Comparison of ENCODE assay signal across 8 mouse cellular contexts in genomic region chr4:118427415-118427767, GRCm38 (mm10). TPM values are rescaled to one million over a fixed set of nuclear protein-coding genes. Genes with fewer than 3 reads are reported as not detected.
DNase-seq lines count a peak whose midpoint lies in the region; ATAC-seq and TF ChIP-seq lines count a peak whose summit lies in the region.

No protein-coding gene starts in this region.

- no peak for TF ChIP-seq POLR2A in liver, adult 2 months (IDR thresholded peaks at IDR 0.05; ENCODE audit: extremely low read depth, insufficient read depth, low read length)

- peaks cover 4% of the 10 kb centered on the region; the same call in 1 of the 2 replicates for H3K79me2 ChIP-seq in liver, adult 2 months (ENCODE audit: control insufficient read depth, insufficient read depth, low read length)

- H3K27me3 ChIP-seq in liver, adult 2 months (ENCODE audit: control insufficient read depth, insufficient read depth, low read length), result no peaks in the 10 kb centered on the region
- H3K27me3 ChIP-seq in embryonic facial prominence, embryonic 12.5 days, result no peaks in the 10 kb centered on the region
- H3K27me3 ChIP-seq in intestine, postnatal 0 days (replicated peaks; ENCODE audit: control insufficient read depth, insufficient read depth, low read length), result no peaks in the 10 kb centered on the region
- no peaks in the 10 kb centered on the region for H3K27me3 ChIP-seq in neural tube, embryonic 14.5 days (ENCODE audit: control insufficient read depth, insufficient read depth, low read length)

- H3K27ac ChIP-seq in liver, adult 2 months (replicated peaks; ENCODE audit: insufficient read depth, low read depth, low read length), result peak overlapping the region; percentile 64
- H3K27ac ChIP-seq in embryonic facial prominence, embryonic 12.5 days, result peak overlapping the region; percentile 80
- peak overlapping the region; percentile 95 for H3K27ac ChIP-seq in intestine, postnatal 0 days (ENCODE audit: low read depth, low read length)
- H3K27ac ChIP-seq in neural tube, embryonic 14.5 days (ENCODE audit: low read depth, low read length), result peak overlapping the region; percentile 65

- WGBS in liver, adult 2 months, result 10% methylated on average over 5 of the region's 5 CpGs
- 3% methylated on average over 5 of the region's 5 CpGs for WGBS in embryonic facial prominence, embryonic 12.5 days
- 2% methylated on average over 5 of the region's 5 CpGs for WGBS in intestine, postnatal 0 days
- 1% methylated on average over 5 of the region's 5 CpGs for WGBS in neural tube, embryonic 14.5 days

- no peak for TF ChIP-seq CTCF in liver, adult 2 months (IDR thresholded peaks at IDR 0.05; ENCODE audit: low read depth, low read length)
- TF ChIP-seq CTCF in intestine, postnatal 0 days (IDR thresholded peaks at IDR 0.05; ENCODE audit: low read depth), result no peak

- peaks cover 11% of the 10 kb centered on the region for H3K36me3 ChIP-seq in liver, adult 2 months (ENCODE audit: control insufficient read depth, insufficient read depth, low read length)
- peaks cover 24% of the 10 kb centered on the region for H3K36me3 ChIP-seq in embryonic facial prominence, embryonic 12.5 days
- H3K36me3 ChIP-seq in intestine, postnatal 0 days (ENCODE audit: control insufficient read depth, insufficient read depth), result peaks cover 21% of the 10 kb centered on the region
- peaks cover 4% of the 10 kb centered on the region for H3K36me3 ChIP-seq in neural tube, embryonic 14.5 days (ENCODE audit: control insufficient read depth, insufficient read depth, low read length)

- peak overlapping the region; percentile 91 for H3K4me2 ChIP-seq in embryonic facial prominence, embryonic 12.5 days (replicated peaks)
- peak overlapping the region; percentile 77 for H3K4me2 ChIP-seq in intestine, postnatal 0 days (replicated peaks; ENCODE audit: low read depth)
- H3K4me2 ChIP-seq in neural tube, embryonic 14.5 days (ENCODE audit: low read depth, low read length), result peak overlapping the region; percentile 59

- peaks cover 31% of the 10 kb centered on the region for H3K4me1 ChIP-seq in liver, adult 2 months (ENCODE audit: control insufficient read depth, insufficient read depth, low read length)
- peaks cover 25% of the 10 kb centered on the region for H3K4me1 ChIP-seq in embryonic facial prominence, embryonic 12.5 days
- peaks cover 20% of the 10 kb centered on the region; the same call in 1 of the 2 replicates for H3K4me1 ChIP-seq in intestine, postnatal 0 days (replicated peaks; ENCODE audit: control insufficient read depth, insufficient read depth, low read length)
- H3K4me1 ChIP-seq in neural tube, embryonic 14.5 days (ENCODE audit: control insufficient read depth, insufficient read depth, low read length), result peaks cover 12% of the 10 kb centered on the region; the same call in 1 of the 2 replicates

- peak overlapping the region; percentile 64 for H3K9ac ChIP-seq in liver, adult 2 months (ENCODE audit: low read depth, low read length)
- peak overlapping the region; percentile 73 for H3K9ac ChIP-seq in embryonic facial prominence, embryonic 12.5 days
- peak overlapping the region; percentile 74 for H3K9ac ChIP-seq in intestine, postnatal 0 days (ENCODE audit: low read depth, low read length)
- peak overlapping the region; percentile 43 for H3K9ac ChIP-seq in neural tube, embryonic 14.5 days (replicated peaks; ENCODE audit: low read depth, low read length)

- H3K9me3 ChIP-seq in embryonic facial prominence, embryonic 12.5 days, result no peaks in the 10 kb centered on the region
- no peaks in the 10 kb centered on the region for H3K9me3 ChIP-seq in intestine, postnatal 0 days (ENCODE audit: control insufficient read depth)
- H3K9me3 ChIP-seq in neural tube, embryonic 14.5 days (ENCODE audit: control insufficient read depth, low read length), result no peaks in the 10 kb centered on the region

- ATAC-seq in embryonic facial prominence, embryonic 12.5 days (ENCODE audit: insufficient number of reproducible peaks, insufficient read depth, low FRiP score, low TSS enrichment), result no peak
- peak; percentile 5; the same call in 1 of the 2 replicates for ATAC-seq in intestine, postnatal 0 days
- ATAC-seq in neural tube, embryonic 14.5 days (ENCODE audit: low read depth), result peak; percentile 38; the same call in 1 of the 2 replicates

- no peak for DNase-seq in liver, adult 2 months (ENCODE audit: extremely low read depth, low read depth, low spot score)
- DNase-seq in liver, result no peak
- DNase-seq in cerebellum, postnatal 4 days (ENCODE audit: low spot score in 2 of 2), result no peak
- DNase-seq in layer of hippocampus, adult 8-10 months (ENCODE audit: low spot score in 2 of 2), result no peak
- DNase-seq in embryo, embryonic 9.5 days (ENCODE audit: extremely low spot score), result no peak

- peak overlapping the region; percentile 45 for H3K4me3 ChIP-seq in liver, adult 2 months (ENCODE audit: insufficient read depth, low read depth, low read length)
- H3K4me3 ChIP-seq in embryonic facial prominence, embryonic 12.5 days, result peak overlapping the region; percentile 69
- peak overlapping the region; percentile 64 for H3K4me3 ChIP-seq in intestine, postnatal 0 days (ENCODE audit: low read depth, low read length)
- H3K4me3 ChIP-seq in neural tube, embryonic 14.5 days (ENCODE audit: low read depth, low read length), result peak overlapping the region; percentile 38

RNA-seq across cellular contexts. Expression of gene Elovl1, which starts 0.5 kb away (rescaled TPM):
- total RNA-seq in liver, adult 2 months (2014; rRNA removed), result 16.9 and 23.1 TPM in 2 replicates
- 132 and 135 TPM in 2 replicates for polyA plus RNA-seq in liver, adult 2 months (2012; rRNA removed)
- 48.4 and 50.3 TPM in 2 replicates for polyA plus RNA-seq in embryonic facial prominence, embryonic 12.5 days (2016; fragmentation: Nextera tagmentation; extraction: Ambion mirVana)
- 221 and 225 TPM in 2 replicates for polyA plus RNA-seq in intestine, postnatal 0 days (2015; fragmentation: Nextera tagmentation; extraction: Ambion mirVana)
- polyA plus RNA-seq in neural tube, embryonic 14.5 days (2014; fragmentation: Nextera tagmentation; extraction: Ambion mirVana), result 20.2 and 39.0 TPM in 2 replicates
- total RNA-seq in layer of hippocampus, adult 8-10 months (2022), result 10 to 100 TPM; 25.4 to 28.1 (median 27.1) TPM

RNA-seq across cellular contexts. Expression of gene Cdc20, which starts 9.8 kb away (rescaled TPM):
- 0.46 and 5.4 TPM in 2 replicates for total RNA-seq in liver, adult 2 months (2014; rRNA removed)
- polyA plus RNA-seq in liver, adult 2 months (2012; rRNA removed), result 0.59 and 0.93 TPM in 2 replicates
- polyA plus RNA-seq in embryonic facial prominence, embryonic 12.5 days (2016; fragmentation: Nextera tagmentation; extraction: Ambion mirVana), result 250 and 253 TPM in 2 replicates
- 37.3 and 42.7 TPM in 2 replicates for polyA plus RNA-seq in intestine, postnatal 0 days (2015; fragmentation: Nextera tagmentation; extraction: Ambion mirVana)
- 13.3 and 24.0 TPM in 2 replicates for polyA plus RNA-seq in neural tube, embryonic 14.5 days (2014; fragmentation: Nextera tagmentation; extraction: Ambion mirVana)
- 1 to 10 TPM in 1 of 4 experiments, under 1 TPM in 3; 0.29 to 1.4 (median 0.57) TPM for total RNA-seq in layer of hippocampus, adult 8-10 months (2022)

RNA-seq across cellular contexts. Expression of gene Med8, which starts 18.3 kb away (rescaled TPM):
- 37.0 and 40.3 TPM in 2 replicates for total RNA-seq in liver, adult 2 months (2014; rRNA removed)
- 25.5 and 31.3 TPM in 2 replicates for polyA plus RNA-seq in liver, adult 2 months (2012; rRNA removed)
- polyA plus RNA-seq in embryonic facial prominence, embryonic 12.5 days (2016; fragmentation: Nextera tagmentation; extraction: Ambion mirVana), result 125 TPM in 2 replicates
- polyA plus RNA-seq in intestine, postnatal 0 days (2015; fragmentation: Nextera tagmentation; extraction: Ambion mirVana), result 71.8 and 76.0 TPM in 2 replicates
- 100 and 103 TPM in 2 replicates for polyA plus RNA-seq in neural tube, embryonic 14.5 days (2014; fragmentation: Nextera tagmentation; extraction: Ambion mirVana)
- total RNA-seq in layer of hippocampus, adult 8-10 months (2022), result 10 to 100 TPM; 54.8 to 59.6 (median 56.1) TPM

RNA-seq across cellular contexts. Expression of gene Szt2, which starts 18.3 kb away (rescaled TPM):
- total RNA-seq in liver, adult 2 months (2014; rRNA removed), result 3.0 and 5.2 TPM in 2 replicates
- polyA plus RNA-seq in liver, adult 2 months (2012; rRNA removed), result 8.8 and 11.9 TPM in 2 replicates
- 11.1 and 11.3 TPM in 2 replicates for polyA plus RNA-seq in embryonic facial prominence, embryonic 12.5 days (2016; fragmentation: Nextera tagmentation; extraction: Ambion mirVana)
- 2.8 and 4.2 TPM in 2 replicates for polyA plus RNA-seq in intestine, postnatal 0 days (2015; fragmentation: Nextera tagmentation; extraction: Ambion mirVana)
- polyA plus RNA-seq in neural tube, embryonic 14.5 days (2014; fragmentation: Nextera tagmentation; extraction: Ambion mirVana), result 13.7 and 14.5 TPM in 2 replicates
- 10 to 100 TPM; 34.8 to 56.1 (median 42.5) TPM for total RNA-seq in layer of hippocampus, adult 8-10 months (2022)

RNA-seq across cellular contexts. Expression of gene Mpl, which starts 29.9 kb away (rescaled TPM):
- not detected in 2 replicates for total RNA-seq in liver, adult 2 months (2014; rRNA removed)
- polyA plus RNA-seq in liver, adult 2 months (2012; rRNA removed), result not detected in 2 replicates
- 0.61 and 0.64 TPM in 2 replicates for polyA plus RNA-seq in embryonic facial prominence, embryonic 12.5 days (2016; fragmentation: Nextera tagmentation; extraction: Ambion mirVana)
- polyA plus RNA-seq in intestine, postnatal 0 days (2015; fragmentation: Nextera tagmentation; extraction: Ambion mirVana), result 0.05 and 0.10 TPM in 2 replicates
- 0.12 TPM in 1 of 2 replicates, not detected in the other for polyA plus RNA-seq in neural tube, embryonic 14.5 days (2014; fragmentation: Nextera tagmentation; extraction: Ambion mirVana)
- under 1 TPM in 1 of 4 experiments, not detected in 3; 0.21 TPM for total RNA-seq in layer of hippocampus, adult 8-10 months (2022)
